In the genomic region with DNA sequence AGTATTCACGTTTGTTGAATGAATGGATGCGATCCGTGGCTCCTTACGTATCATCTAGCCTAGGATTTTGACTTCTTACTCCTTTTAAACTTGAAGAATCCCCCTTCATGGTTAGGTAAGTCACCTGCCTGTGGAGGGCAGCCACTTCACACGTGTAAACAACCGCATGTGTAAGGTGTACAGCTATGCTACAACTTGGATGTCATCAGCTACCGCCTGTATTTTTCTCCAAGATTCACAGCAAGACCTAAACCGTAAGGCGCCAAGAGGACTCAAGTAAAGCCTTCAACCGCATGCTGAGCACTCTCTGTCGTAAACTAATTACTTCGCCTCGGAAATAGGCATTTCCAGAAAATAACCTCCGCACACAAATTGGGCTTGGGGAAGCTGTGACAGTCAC, we compare ENCODE assay signal across 7 mouse cellular contexts. TPM values are rescaled to one million over a fixed set of nuclear protein-coding genes. Genes with fewer than 3 reads are reported as not detected.
A peak's percentile ranks its signal among the peaks of the same experiment; 100 is the strongest.
DNase-seq lines count a peak whose midpoint lies in the region; ATAC-seq and TF ChIP-seq lines count a peak whose summit lies in the region.

No protein-coding gene starts in this region.

- no peak for TF ChIP-seq CTCF in cerebellum, adult 2 months (IDR thresholded peaks at IDR 0.05; ENCODE audit: borderline replicate concordance, insufficient read depth, low read depth, low read length)

- no peak for DNase-seq in lung, postnatal 10 days
- peak; percentile 17 to 33 for DNase-seq in cerebellum, adult 2 months
- peak; percentile 40 for DNase-seq in forebrain, embryonic 14.5 days (ENCODE audit: low spot score)
- DNase-seq in adipocyte (ENCODE audit: low spot score) = no peak
- DNase-seq in spleen, postnatal 14 days (ENCODE audit: low spot score in 2 of 2) = no peak

- no peaks in the 10 kb centered on the region for H3K27me3 ChIP-seq in lung, embryonic 16.5 days (ENCODE audit: control insufficient read depth, insufficient read depth, low read depth, low read length)
- H3K27me3 ChIP-seq in cerebellum, adult 2 months (ENCODE audit: control insufficient read depth, insufficient read depth, low read length) = no peaks in the 10 kb centered on the region
- no peaks in the 10 kb centered on the region for H3K27me3 ChIP-seq in forebrain, embryonic 14.5 days (replicated peaks; ENCODE audit: control insufficient read depth, insufficient read depth, low read length)
- 0 out of 2 replicates have a peak, but pooled peaks cover 17% of the 10 kb centered on the region for H3K27me3 ChIP-seq in liver, embryonic 15.5 days

- WGBS in lung, embryonic 16.5 days = 13% methylated on average over 14 of the region's 14 CpGs
- WGBS in cerebellum, adult 2 months = 2% methylated on average over 14 of the region's 14 CpGs
- WGBS in forebrain, embryonic 14.5 days = 11% methylated on average over 14 of the region's 14 CpGs
- WGBS in liver, embryonic 15.5 days (ENCODE audit: insufficient replicate concordance) = 15% methylated on average over 14 of the region's 14 CpGs

- H3K4me3 ChIP-seq in lung, embryonic 16.5 days (ENCODE audit: low read length) = peak overlapping the region; percentile 97
- peak overlapping the region; percentile 71 for H3K4me3 ChIP-seq in cerebellum, adult 2 months (replicated peaks; ENCODE audit: insufficient read depth, low read depth, low read length)
- peak overlapping the region; percentile 98 for H3K4me3 ChIP-seq in forebrain, embryonic 14.5 days (ENCODE audit: low read depth, low read length)
- peak overlapping the region; percentile 96 for H3K4me3 ChIP-seq in liver, embryonic 15.5 days (replicated peaks)

- H3K4me1 ChIP-seq in lung, embryonic 16.5 days (replicated peaks; ENCODE audit: control insufficient read depth, insufficient read depth, low read length) = peaks cover 48% of the 10 kb centered on the region
- peaks cover 5% of the 10 kb centered on the region; the same call in 1 of the 2 replicates for H3K4me1 ChIP-seq in cerebellum, adult 2 months (ENCODE audit: control insufficient read depth, insufficient read depth, low read length)
- peaks cover 16% of the 10 kb centered on the region for H3K4me1 ChIP-seq in forebrain, embryonic 14.5 days (ENCODE audit: control insufficient read depth, insufficient read depth, low read length)
- peaks cover 66% of the 10 kb centered on the region for H3K4me1 ChIP-seq in liver, embryonic 15.5 days (replicated peaks)

- peak overlapping the region; percentile 94 for H3K9ac ChIP-seq in lung, embryonic 16.5 days (ENCODE audit: low read length)
- H3K9ac ChIP-seq in forebrain, embryonic 14.5 days (ENCODE audit: low read length) = peak overlapping the region; percentile 99
- peak overlapping the region; percentile 98 for H3K9ac ChIP-seq in liver, embryonic 15.5 days

- ATAC-seq in lung, embryonic 16.5 days (ENCODE audit: low read depth) = no peak
- no peak for ATAC-seq in forebrain, embryonic 14.5 days
- no peak for ATAC-seq in liver, embryonic 15.5 days (ENCODE audit: insufficient read depth)

- H3K9me3 ChIP-seq in lung, embryonic 16.5 days (ENCODE audit: control insufficient read depth, low read length) = no peaks in the 10 kb centered on the region
- no peaks in the 10 kb centered on the region for H3K9me3 ChIP-seq in forebrain, embryonic 14.5 days (replicated peaks; ENCODE audit: control insufficient read depth, low read length)
- no peaks in the 10 kb centered on the region for H3K9me3 ChIP-seq in liver, embryonic 15.5 days (replicated peaks)

- TF ChIP-seq POLR2A in cerebellum, adult 2 months (IDR thresholded peaks at IDR 0.05; ENCODE audit: borderline replicate concordance, insufficient read depth, low read length) = no peak

- H3K27ac ChIP-seq in lung, embryonic 16.5 days (ENCODE audit: low read length) = no peak overlapping the region
- no peak overlapping the region for H3K27ac ChIP-seq in cerebellum, adult 2 months (ENCODE audit: insufficient read depth, low read length)
- no peak overlapping the region for H3K27ac ChIP-seq in forebrain, embryonic 14.5 days (ENCODE audit: low read depth, low read length)
- H3K27ac ChIP-seq in liver, embryonic 15.5 days (replicated peaks) = peak overlapping the region; percentile 93

- peak overlapping the region; percentile 91 for H3K4me2 ChIP-seq in lung, embryonic 16.5 days (ENCODE audit: low read depth, low read length)
- H3K4me2 ChIP-seq in forebrain, embryonic 14.5 days (ENCODE audit: low read length) = peak overlapping the region; percentile 86
- H3K4me2 ChIP-seq in liver, embryonic 15.5 days = peak overlapping the region; percentile 86

- H3K36me3 ChIP-seq in lung, embryonic 16.5 days (ENCODE audit: control insufficient read depth, insufficient read depth, low read length) = no peaks in the 10 kb centered on the region
- no peaks in the 10 kb centered on the region for H3K36me3 ChIP-seq in forebrain, embryonic 14.5 days (ENCODE audit: control insufficient read depth, insufficient read depth, low read length)
- H3K36me3 ChIP-seq in liver, embryonic 15.5 days (replicated peaks) = 0 out of 2 replicates have a peak, but pooled peaks cover 3% of the 10 kb centered on the region

RNA-seq across cellular contexts. Expression of a gene that starts 1.3 kb away (rescaled TPM):
- polyA plus RNA-seq in lung, embryonic 16.5 days (2015; fragmentation: Nextera tagmentation; extraction: Ambion mirVana) = 35.9 and 36.3 TPM in 2 replicates
- polyA plus RNA-seq in cerebellum, adult 2 months (2012; rRNA removed) = 46.4 and 47.7 TPM in 2 replicates
- polyA plus RNA-seq in forebrain, embryonic 14.5 days (2014; fragmentation: Nextera tagmentation; extraction: Ambion mirVana) = 81.9 and 92.5 TPM in 2 replicates
- 16.0 and 17.3 TPM in 2 replicates for polyA plus RNA-seq in liver, embryonic 15.5 days (2015; fragmentation: Nextera tagmentation; extraction: Ambion mirVana)

RNA-seq across cellular contexts. Expression of a gene that starts 12.5 kb away (rescaled TPM):
- polyA plus RNA-seq in lung, embryonic 16.5 days (2015; fragmentation: Nextera tagmentation; extraction: Ambion mirVana) = 2.0 and 6.2 TPM in 2 replicates
- polyA plus RNA-seq in cerebellum, adult 2 months (2012; rRNA removed) = 1.0 and 1.1 TPM in 2 replicates
- 0.85 and 0.99 TPM in 2 replicates for polyA plus RNA-seq in forebrain, embryonic 14.5 days (2014; fragmentation: Nextera tagmentation; extraction: Ambion mirVana)
- 587 and 603 TPM in 2 replicates for polyA plus RNA-seq in liver, embryonic 15.5 days (2015; fragmentation: Nextera tagmentation; extraction: Ambion mirVana)

Comparison
In these comparisons a context has a peak if more than half of its experiments do, and no peak if none do; other contexts are left out.
1. DNase-seq: peak in cerebellum, adult 2 months (2 of 2) and forebrain, embryonic 14.5 days (single experiment); none in lung, postnatal 10 days (single experiment), adipocyte (single experiment) and spleen, postnatal 14 days (0 of 2).
2. RNA of a gene that starts 12.5 kb away (polyA plus RNA-seq): 587 to 603 TPM in liver, embryonic 15.5 days; 2.0 to 6.2 TPM in lung, embryonic 16.5 days, 1.0 to 1.1 TPM in cerebellum, adult 2 months and 0.85 to 0.99 TPM in forebrain, embryonic 14.5 days; every median in the first group is over 10 times any median in the second.
3. Peak in every context shown above with its lines, with median percentiles within 50 percentile points of each other: H3K4me2 ChIP-seq, H3K4me3 ChIP-seq and H3K9ac ChIP-seq.